Mouse (Mus musculus): ENCODE data around the gene Neurog2.

The Neurog2 gene

DNA sequence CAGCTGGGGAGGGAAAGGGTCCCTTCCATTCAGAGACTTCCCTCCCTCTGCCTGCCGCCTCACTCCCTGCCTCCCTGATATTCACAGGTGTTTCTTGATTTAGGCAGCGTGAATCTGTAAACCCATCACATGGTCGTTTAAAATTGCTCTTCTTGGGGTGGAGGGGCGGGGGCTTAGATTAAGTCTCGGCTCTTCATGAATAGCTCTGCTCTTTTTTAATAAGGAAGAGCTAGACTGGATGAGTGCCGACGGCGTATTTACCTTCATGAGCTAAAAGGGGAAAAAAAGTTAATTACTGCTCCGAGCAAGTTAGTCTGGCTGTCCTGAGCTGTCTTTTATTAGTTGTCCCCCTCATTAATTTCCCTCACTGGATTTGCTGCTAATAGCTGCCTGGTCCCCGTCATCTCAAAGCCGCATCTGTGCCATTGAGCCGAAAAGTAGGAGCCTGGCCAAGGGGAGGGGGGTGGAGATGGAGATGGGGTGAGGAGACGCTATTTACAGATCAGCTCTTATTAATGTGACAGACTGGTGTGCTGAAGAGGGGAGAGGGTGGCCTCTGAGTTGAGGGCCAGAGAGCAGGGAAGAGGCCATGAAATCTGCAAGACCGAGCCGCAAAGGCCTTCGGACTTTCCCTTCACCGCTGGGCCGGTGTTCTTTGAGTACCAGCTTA is 13.4 kb downstream of the Neurog2 start:
- DNase-seq = no peak

DNA sequence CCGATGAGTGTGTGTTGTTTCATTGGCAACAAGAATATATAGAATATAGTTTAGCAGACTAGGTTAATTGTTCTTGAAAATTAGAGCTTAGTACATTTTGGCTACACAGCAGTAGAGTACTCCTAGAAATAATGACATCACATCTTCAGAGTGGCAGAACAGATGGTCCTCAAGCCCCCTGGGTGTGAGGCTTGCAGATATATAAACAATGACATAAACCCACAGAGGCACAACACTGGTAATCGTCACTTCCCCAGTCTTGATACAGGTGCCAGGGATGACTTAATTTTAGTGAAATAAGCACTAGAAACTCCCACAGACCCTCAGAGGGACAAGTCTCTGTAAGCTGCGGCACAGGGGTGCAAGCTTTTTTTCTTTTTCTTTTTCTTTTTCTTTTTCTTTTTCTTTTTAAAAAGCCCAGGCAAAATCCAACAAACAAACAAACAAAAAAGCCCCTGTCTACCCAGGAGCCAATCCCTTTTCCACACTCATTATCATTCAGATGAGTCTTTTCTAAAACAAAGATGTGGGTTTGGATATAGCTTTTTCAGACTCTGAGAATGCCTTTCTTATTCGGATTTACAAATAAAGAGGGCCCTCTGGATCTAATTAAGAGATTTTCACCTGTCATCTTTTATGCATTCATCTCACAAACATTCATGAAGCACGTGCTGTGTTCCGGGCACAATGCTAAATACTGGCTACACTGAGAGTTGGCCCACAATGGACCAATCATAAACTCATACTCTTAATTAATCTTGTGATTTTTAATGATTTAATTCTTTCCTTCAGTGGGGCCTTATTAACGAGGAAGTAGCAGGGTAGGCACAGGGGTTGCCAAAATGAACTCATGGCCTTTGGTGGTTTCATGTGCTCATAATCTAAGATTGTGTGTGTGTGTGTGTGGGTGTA is 19.1 kb downstream of the Neurog2 start:
- DNase-seq = no peak

DNA sequence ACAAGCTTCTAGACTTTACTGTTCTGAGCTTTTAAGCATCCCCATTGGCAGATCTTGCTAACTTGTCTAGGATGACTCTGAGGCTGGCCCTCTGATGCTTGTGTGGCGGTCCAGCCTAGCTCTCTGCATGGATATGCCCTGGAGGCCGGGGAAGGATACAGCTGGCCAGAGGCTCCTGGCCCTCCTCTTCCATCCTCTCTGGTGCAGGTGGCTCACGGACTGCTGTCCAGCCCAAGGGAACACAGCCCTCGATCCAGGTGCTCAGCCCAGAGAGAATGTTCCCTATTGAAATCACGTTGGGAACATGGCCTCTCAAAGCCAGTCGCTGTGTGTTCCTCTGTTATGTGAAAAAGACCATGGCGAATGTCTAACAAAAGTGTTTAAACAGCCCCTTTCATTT is 27.8 kb downstream of the Neurog2 start:
- DNase-seq = no peak

DNA sequence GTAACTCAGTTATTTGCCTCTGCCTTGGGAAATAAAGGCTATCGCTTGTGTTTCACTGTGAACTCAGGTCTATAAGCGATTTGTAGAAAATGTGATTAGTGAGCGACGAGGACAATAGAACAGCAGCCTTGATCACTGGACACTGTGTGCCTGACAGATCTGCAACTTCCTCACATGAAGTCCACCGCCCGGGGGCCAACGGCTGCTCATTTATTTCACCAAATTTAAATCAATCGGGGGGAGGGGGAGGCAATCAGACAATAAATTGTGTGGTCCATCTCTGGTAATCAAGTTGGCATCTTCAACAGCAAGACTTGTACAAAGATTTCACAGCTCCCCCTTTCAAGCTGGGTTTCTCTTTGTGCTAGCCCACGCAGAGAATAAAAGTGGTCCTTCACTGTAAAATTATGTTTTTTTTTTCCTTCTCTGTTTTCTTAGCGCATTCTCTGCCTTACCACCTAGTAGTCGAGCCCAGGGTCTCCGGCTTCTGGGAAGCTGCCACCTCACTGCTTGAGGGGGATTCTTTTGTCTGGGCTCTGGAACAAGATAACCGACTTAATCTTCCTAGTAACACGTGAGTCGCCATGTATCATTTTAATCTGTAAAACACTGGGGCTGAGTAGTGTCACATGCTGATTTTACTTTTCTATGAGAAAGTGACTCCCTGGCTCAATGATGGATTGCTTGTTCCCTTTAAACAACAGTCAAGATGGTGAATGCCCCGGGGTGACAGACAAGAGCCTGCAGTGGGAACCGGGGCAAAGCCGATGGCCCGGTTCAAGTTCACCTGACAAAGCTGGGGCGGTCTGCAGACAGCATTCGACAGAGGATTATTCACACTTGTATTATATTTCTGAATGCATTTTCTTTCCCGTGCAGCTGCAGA is 29.0 kb downstream of the Neurog2 start:
- DNase-seq = no peak

DNA sequence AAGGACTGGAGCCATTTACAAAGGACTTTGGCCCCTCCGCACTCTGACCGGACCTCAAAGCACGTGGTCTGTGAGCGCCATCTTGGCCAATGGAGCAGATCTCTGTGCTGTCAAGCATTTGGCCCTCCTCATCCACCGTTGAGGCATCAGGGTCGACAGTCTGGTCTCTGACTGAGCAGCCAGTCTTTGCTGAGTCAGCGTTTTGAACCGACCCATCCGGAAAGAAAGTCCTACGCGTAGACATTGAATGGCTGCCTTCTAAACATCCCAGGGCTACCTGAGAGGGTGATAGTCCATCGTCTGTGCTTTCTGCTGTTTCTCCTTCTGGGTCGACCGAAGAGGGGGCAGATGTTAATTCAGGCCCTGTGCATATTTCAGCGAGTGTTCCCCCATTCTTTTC is 46.8 kb downstream of the Neurog2 start:
- no peak for DNase-seq
